Mouse (Mus musculus): ENCODE data around the gene Dach2.

- TF ChIP-seq POLR2A (IDR thresholded peaks at IDR 0.05; ENCODE audit: insufficient read depth, low read length), result no peak
- no peak for TF ChIP-seq EP300 (IDR thresholded peaks at IDR 0.05; ENCODE audit: insufficient read depth, low read depth, low read length)
- TF ChIP-seq CTCF (IDR thresholded peaks at IDR 0.05; ENCODE audit: low read depth, low read length), result no peak
These were observed 124.3 kb downstream of the Dach2 start for GRCm38 (mm10) chrX:113421517-113422187.

Data from ES-Bruce4 (cell line).